Mouse (Mus musculus) hindbrain, postnatal 0 days (tissue): ENCODE measurements at regions not wholly inside any gene's neighbourhood (a gene's known extent, or its start where the extent isn't known, plus 50 kb on each side); places are given as distances from the start of the nearest gene placed in this dataset.
A peak's percentile ranks its signal among the peaks of the same experiment; 100 is the strongest.

Source experiments
- ATAC-seq: fragments of 200-750 bp; cut with Nextera tagmentation; 2 replicates; pipeline ENCODE4 v1.8.0; 2017; ENCODE audit warnings: mild to moderate bottlenecking, moderate TSS enrichment, moderate library complexity
- DNase-seq: peaks from one replicate; pipeline ENCODE4 v3.0.0-alpha.2; 2015; ENCODE audit warnings: low spot score
- H3K27ac ChIP-seq: fragments of 300-500 bp; sonication (generic); 2 replicates; pipeline ENCODE4 v1.5.1; 2014; ENCODE audit warnings: mild to moderate bottlenecking
- H3K27me3 ChIP-seq: fragments of 300-500 bp; sonication (generic); 2 replicates; pipeline ENCODE4 v1.6.1; 2014; ENCODE audit warnings: low read length, mixed read lengths; ENCODE audit not compliant: insufficient read depth
- H3K36me3 ChIP-seq: fragments of 300-500 bp; sonication (generic); 2 replicates; pipeline ENCODE4 v1.6.1; 2014; ENCODE audit warnings: low read length, mixed read lengths; ENCODE audit not compliant: insufficient read depth
- H3K4me1 ChIP-seq: fragments of 300-500 bp; sonication (generic); 2 replicates; pipeline ENCODE4 v1.6.1; 2014; ENCODE audit warnings: antibody characterized with exemption, low read length, mixed read lengths; ENCODE audit not compliant: insufficient read depth
- H3K4me2 ChIP-seq: fragments of 300-500 bp; sonication (generic); 2 replicates; pipeline ENCODE4 v1.6.1; 2014; ENCODE audit warnings: low read depth, mild to moderate bottlenecking, low read length, moderate library complexity, mixed read lengths
- H3K4me3 ChIP-seq: fragments of 300-500 bp; sonication (generic); 2 replicates; pipeline ENCODE4 v1.5.1; 2014; ENCODE audit warnings: low read length
- H3K9ac ChIP-seq: fragments of 300-500 bp; sonication (generic); replicated peaks from 2 replicates; pipeline ENCODE4 v1.6.1; 2014; ENCODE audit warnings: mild to moderate bottlenecking, low read length, moderate library complexity, mixed read lengths
- H3K9me3 ChIP-seq: fragments of 300-500 bp; sonication (generic); 2 replicates; pipeline ENCODE4 v1.6.1; 2016; ENCODE audit warnings: low read length, mixed read lengths
- CTCF ChIP-seq: IDR thresholded peaks from 2 replicates; pipeline ENCODE4 v1.5.1; 2016; ENCODE audit warnings: antibody characterized with exemption, control low read depth, low read depth
- WGBS: fragments of 180-500 bp; shearing (Covaris S2); extraction: QIAGEN DNeasy Blood & Tissue Kit; methylation state at CpG from one replicate; pipeline ENCODE4 v1.1.7; 2014; 5-methylcytosine and 5-hydroxymethylcytosine counted together

GRCm38 (mm10) chr10:84021167-84022120, 298.8 kb downstream of the 1500009L16Rik start:
- 84% methylated on average over 12 of the region's 12 CpGs for WGBS
- H3K4me2 ChIP-seq, result no peak overlapping the region
- no peak overlapping the region for H3K27ac ChIP-seq
- H3K4me3 ChIP-seq, result no peak overlapping the region
- DNase-seq, result no peak
- H3K27me3 ChIP-seq, result no peaks in the 10 kb centered on the region
- no peak overlapping the region for H3K9ac ChIP-seq
- H3K9me3 ChIP-seq, result no peaks in the 10 kb centered on the region
- H3K36me3 ChIP-seq, result no peaks in the 10 kb centered on the region
- no peak for ATAC-seq
- H3K4me1 ChIP-seq, result no peaks in the 10 kb centered on the region
- no peak for TF ChIP-seq CTCF

GRCm38 (mm10) chr10:84024294-84024693, 301.6 kb downstream of the 1500009L16Rik start:
- ATAC-seq, result no peak
- no peak for TF ChIP-seq CTCF
- WGBS, result 75% methylated on average over 4 of the region's 4 CpGs

GRCm38 (mm10) chr10:84024901-84025300, 302.2 kb downstream of the 1500009L16Rik start:
- DNase-seq, result peak; percentile 6
- TF ChIP-seq CTCF, result no peak
- no peak for ATAC-seq
- no peak overlapping the region for H3K4me3 ChIP-seq
- no peaks in the 10 kb centered on the region for H3K9me3 ChIP-seq
- H3K27me3 ChIP-seq, result no peaks in the 10 kb centered on the region
- no peak overlapping the region for H3K9ac ChIP-seq
- H3K36me3 ChIP-seq, result no peaks in the 10 kb centered on the region
- 33% methylated on average over 8 of the region's 8 CpGs for WGBS
- H3K4me2 ChIP-seq, result no peak overlapping the region
- H3K4me1 ChIP-seq, result no peaks in the 10 kb centered on the region
- H3K27ac ChIP-seq, result no peak overlapping the region

More at GRCm38 (mm10) chr10:84024294-84024693, 301.6 kb downstream of the 1500009L16Rik start:
- no peaks in the 10 kb centered on the region for H3K4me1 ChIP-seq
- H3K4me2 ChIP-seq, result no peak overlapping the region
- no peaks in the 10 kb centered on the region for H3K36me3 ChIP-seq
- H3K27ac ChIP-seq, result no peak overlapping the region
- DNase-seq, result no peak
- no peak overlapping the region for H3K4me3 ChIP-seq
- no peak overlapping the region for H3K9ac ChIP-seq
- no peaks in the 10 kb centered on the region for H3K9me3 ChIP-seq
- H3K27me3 ChIP-seq, result no peaks in the 10 kb centered on the region

- H3K9ac ChIP-seq, result no peak overlapping the region
- no peaks in the 10 kb centered on the region for H3K9me3 ChIP-seq
- no peak for ATAC-seq
- no peak overlapping the region for H3K4me2 ChIP-seq
- H3K27me3 ChIP-seq, result no peaks in the 10 kb centered on the region
- H3K4me3 ChIP-seq, result no peak overlapping the region
- 49% methylated on average over 4 of the region's 4 CpGs for WGBS
- no peak for TF ChIP-seq CTCF
- H3K36me3 ChIP-seq, result no peaks in the 10 kb centered on the region
- no peaks in the 10 kb centered on the region for H3K4me1 ChIP-seq
- no peak for DNase-seq
- no peak overlapping the region for H3K27ac ChIP-seq
These were observed 304.1 kb downstream of the 1500009L16Rik start for GRCm38 (mm10) chr10:84026798-84027197.

- no peak overlapping the region for H3K4me2 ChIP-seq
- no peaks in the 10 kb centered on the region for H3K4me1 ChIP-seq
- no peaks in the 10 kb centered on the region for H3K27me3 ChIP-seq
- H3K9ac ChIP-seq, result no peak overlapping the region
- no peak for TF ChIP-seq CTCF
- no peak overlapping the region for H3K4me3 ChIP-seq
- ATAC-seq (no peak), DNase-seq (no peak)
- WGBS, result 47% methylated on average over 11 of the region's 11 CpGs
- no peaks in the 10 kb centered on the region for H3K9me3 ChIP-seq
- H3K27ac ChIP-seq, result no peak overlapping the region
- H3K36me3 ChIP-seq, result no peaks in the 10 kb centered on the region
These were observed 313.6 kb downstream of the 1500009L16Rik start for GRCm38 (mm10) chr10:84036131-84036877.

- peak; percentile 69 for DNase-seq
- Histone ChIP-seq H3K36me3 (no peaks in the 10 kb centered on the region), H3K27ac (no peak overlapping the region), H3K9ac (no peak overlapping the region), H3K4me3 (no peak overlapping the region), H3K4me1 (no peaks in the 10 kb centered on the region), H3K27me3 (no peaks in the 10 kb centered on the region), H3K4me2 (no peak overlapping the region), H3K9me3 (no peaks in the 10 kb centered on the region)
- no peak for TF ChIP-seq CTCF
- ATAC-seq, result peak; percentile 56; the same call in 1 of the 2 replicates
- WGBS, result 45% methylated on average over 5 of the region's 5 CpGs
These were observed 326.0 kb downstream of the 1500009L16Rik start for GRCm38 (mm10) chr10:84048706-84049105.
